Mouse (Mus musculus): ENCODE data around the gene Cftr.

Gene Cftr

GRCm38 (mm10) chr6:18170311-18170922 lies at the start of gene Cftr:
Gene Cftr, plus strand, starts transcription at chr6:18170687.
- peak; percentile 7 for DNase-seq (ENCODE audit: low spot score)

- no peak for DNase-seq (ENCODE audit: low spot score)
Observed at GRCm38 (mm10) chr6:18127206-18127983, 43.1 kb upstream of the Cftr start.

GRCm38 (mm10) chr6:18128059-18128458 lies 42.4 kb upstream of the Cftr start:
- DNase-seq (ENCODE audit: low spot score) = no peak

GRCm38 (mm10) chr6:18135246-18135645 lies 35.2 kb upstream of the Cftr start:
- no peak for DNase-seq (ENCODE audit: low spot score)

- DNase-seq (ENCODE audit: low spot score) = peak; percentile 20
Observed at GRCm38 (mm10) chr6:18153031-18153430, 17.5 kb upstream of the Cftr start.

- DNase-seq (ENCODE audit: low spot score) = no peak
Observed at GRCm38 (mm10) chr6:18169618-18170017, 869 bp upstream of the Cftr start.

GRCm38 (mm10) chr6:18171614-18172013 lies 1.1 kb downstream of the Cftr start:
- peak; percentile 24 for DNase-seq (ENCODE audit: low spot score)

GRCm38 (mm10) chr6:18177509-18177908 lies 7.0 kb downstream of the Cftr start:
- no peak for DNase-seq (ENCODE audit: low spot score)

- no peak for DNase-seq (ENCODE audit: low spot score)
Observed at GRCm38 (mm10) chr6:18180665-18181064, 10.2 kb downstream of the Cftr start.

GRCm38 (mm10) chr6:18182903-18183302 lies 12.4 kb downstream of the Cftr start:
- DNase-seq (ENCODE audit: low spot score) = no peak

GRCm38 (mm10) chr6:18220691-18221090 lies 50.2 kb downstream of the Cftr start:
- no peak for DNase-seq (ENCODE audit: low spot score)

- DNase-seq (ENCODE audit: low spot score) = no peak
Observed at GRCm38 (mm10) chr6:18223206-18223605, 52.7 kb downstream of the Cftr start.

GRCm38 (mm10) chr6:18225157-18225556 lies 54.7 kb downstream of the Cftr start:
- DNase-seq (ENCODE audit: low spot score) = no peak

GRCm38 (mm10) chr6:18246495-18246894 lies 76.0 kb downstream of the Cftr start:
- no peak for DNase-seq (ENCODE audit: low spot score)

- no peak for DNase-seq (ENCODE audit: low spot score)
Observed at GRCm38 (mm10) chr6:18247891-18248463, 77.5 kb downstream of the Cftr start.

- DNase-seq (ENCODE audit: low spot score) = no peak
Observed at GRCm38 (mm10) chr6:18248464-18248863, 78.0 kb downstream of the Cftr start.

- no peak for DNase-seq (ENCODE audit: low spot score)
Observed at GRCm38 (mm10) chr6:18254586-18254985, 84.1 kb downstream of the Cftr start.

- DNase-seq (ENCODE audit: low spot score) = no peak
Observed at GRCm38 (mm10) chr6:18270983-18271382, 100.5 kb downstream of the Cftr start.

- no peak for DNase-seq (ENCODE audit: low spot score)
Observed at GRCm38 (mm10) chr6:18300781-18301180, 130.3 kb downstream of the Cftr start.

GRCm38 (mm10) chr6:18302105-18302504 lies 131.6 kb downstream of the Cftr start:
- no peak for DNase-seq (ENCODE audit: low spot score)

GRCm38 (mm10) chr6:18303228-18303627 lies 132.7 kb downstream of the Cftr start:
- no peak for DNase-seq (ENCODE audit: low spot score)

GRCm38 (mm10) chr6:18305130-18305529 lies 134.6 kb downstream of the Cftr start:
- no peak for DNase-seq (ENCODE audit: low spot score)

GRCm38 (mm10) chr6:18310983-18311382 lies 140.5 kb downstream of the Cftr start:
- DNase-seq (ENCODE audit: low spot score) = no peak
